Mouse (Mus musculus) right cerebral cortex, postnatal 14 days (tissue): Measurements from ENCODE around the gene Mospd1.

ENCODE experiments used
- DNase-seq: peaks from one replicate; pipeline ENCODE4 v3.0.0; 2022

The Mospd1 gene

DNA sequence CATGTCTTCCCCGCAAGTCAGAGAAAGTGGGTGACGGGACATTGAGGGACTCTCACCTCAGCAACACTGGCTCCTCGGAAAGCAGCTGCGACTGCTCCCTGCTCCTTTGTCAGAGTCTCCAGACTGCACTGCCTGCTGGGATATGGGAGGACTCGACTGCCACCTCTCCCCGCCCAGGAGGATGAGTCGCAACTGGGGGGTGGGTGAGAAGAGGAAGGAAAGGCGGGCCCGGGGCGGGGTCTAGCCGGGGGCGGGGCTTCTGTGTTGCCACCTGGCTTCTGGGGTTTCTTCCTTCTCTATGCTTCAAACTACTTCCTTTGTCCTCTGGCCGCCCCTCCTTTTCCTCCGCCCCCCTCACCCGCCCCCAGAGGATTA is at the start of gene Mospd1:
Gene Mospd1 (minus strand): TSS at position 137 of the 375 bp plus-strand sequence.
- peak; percentile 80 for DNase-seq

GRCm38 (mm10) chrX:53386362-53386761 is 16.1 kb upstream of the Mospd1 start:
- DNase-seq: no peak

DNA sequence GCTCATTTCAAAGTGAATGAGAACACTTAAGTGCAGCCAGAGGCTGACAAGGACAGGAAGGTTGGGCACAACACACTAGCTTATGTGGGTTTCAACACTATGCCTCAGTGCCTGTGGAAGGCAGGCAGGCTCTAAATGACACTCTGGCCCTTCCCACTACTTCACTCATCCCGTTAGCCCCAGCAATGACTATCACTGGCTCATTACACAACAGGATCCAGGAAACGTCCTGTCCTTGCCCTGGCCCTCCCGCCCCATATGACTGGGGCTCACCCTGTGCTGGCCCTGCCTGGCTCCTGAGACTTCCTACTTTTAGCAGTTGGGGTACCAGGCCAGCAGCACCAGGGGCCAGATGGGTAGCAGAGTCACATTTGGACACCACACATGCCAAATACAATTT is 12.8 kb upstream of the Mospd1 start:
- DNase-seq: no peak

- peak; percentile 5 for DNase-seq
These were observed 552 bp downstream of the Mospd1 start for GRCm38 (mm10) chrX:53369534-53370365.

- no peak for DNase-seq
These were observed 5.5 kb downstream of the Mospd1 start for GRCm38 (mm10) chrX:53364668-53365383.

DNA sequence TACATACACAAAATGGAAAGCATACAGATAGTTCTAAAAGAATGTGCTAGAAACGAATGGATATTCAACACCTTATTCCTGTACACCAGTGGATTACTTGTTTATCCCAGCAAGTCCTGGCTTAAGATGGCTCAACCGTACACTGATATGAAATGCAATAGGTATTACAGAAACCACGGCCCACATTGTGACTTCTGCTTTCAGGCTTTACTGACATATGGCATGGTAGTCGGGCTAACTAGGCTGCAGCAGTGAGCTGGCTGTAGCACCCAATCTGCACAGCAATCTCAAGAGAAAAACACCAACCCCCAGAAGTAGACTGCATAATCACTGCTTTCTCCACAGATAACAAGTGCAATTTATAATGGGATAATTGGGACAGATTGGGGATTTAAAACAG is 21.9 kb downstream of the Mospd1 start:
- no peak for DNase-seq

DNA sequence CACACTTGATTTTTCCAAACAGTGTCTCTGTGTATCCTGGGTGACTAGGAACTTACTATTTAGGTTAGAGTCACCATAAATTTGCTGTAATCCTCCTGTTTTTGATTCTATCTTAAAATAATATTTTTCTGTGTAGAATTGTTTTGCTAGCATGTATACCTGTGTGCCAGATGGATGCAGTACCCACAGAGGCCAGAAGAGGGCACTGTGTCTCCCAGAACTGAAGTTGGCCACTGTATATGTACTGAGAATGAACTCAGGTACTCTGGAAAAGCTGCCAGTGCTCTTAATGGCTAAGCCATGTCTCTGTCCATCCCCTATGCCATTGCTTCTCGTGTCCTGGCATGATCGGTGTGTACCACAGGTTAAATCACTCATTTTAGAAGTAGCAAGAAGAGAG is 28.8 kb downstream of the Mospd1 start:
- DNase-seq: peak; percentile 16

GRCm38 (mm10) chrX:53337355-53337754 is 32.9 kb downstream of the Mospd1 start:
- no peak for DNase-seq

- no peak for DNase-seq
These were observed 39.9 kb downstream of the Mospd1 start for GRCm38 (mm10) chrX:53330396-53330795.

GRCm38 (mm10) chrX:53321111-53321510 is 49.2 kb downstream of the Mospd1 start:
- no peak for DNase-seq

- DNase-seq: no peak
These were observed 49.7 kb downstream of the Mospd1 start for GRCm38 (mm10) chrX:53320564-53320963.
